Mouse (Mus musculus): Measurements from ENCODE around the gene Defb23.
"Not testable (repeated sequence)": the region's sequence is repeated elsewhere in the genome, so short reads cannot be mapped to it uniquely, and the experiment has no call there.

The Defb23 gene

GRCm38 (mm10) chr2:152436983-152437860, 27.2 kb downstream of the Defb23 start:
- peak; percentile 77 for DNase-seq (ENCODE audit: low spot score)

- DNase-seq (ENCODE audit: low spot score) = no peak
These were observed 28.0 kb downstream of the Defb23 start for GRCm38 (mm10) chr2:152436405-152436901.

- not testable (repeated sequence) for DNase-seq (ENCODE audit: low spot score)
These were observed 35.9 kb downstream of the Defb23 start for GRCm38 (mm10) chr2:152428481-152428880.

- DNase-seq (ENCODE audit: low spot score) = no peak
These were observed 36.9 kb downstream of the Defb23 start for GRCm38 (mm10) chr2:152427493-152427892.

GRCm38 (mm10) chr2:152415786-152416185, 48.6 kb downstream of the Defb23 start:
- no peak for DNase-seq (ENCODE audit: low spot score)

GRCm38 (mm10) chr2:152415287-152415686, 49.1 kb downstream of the Defb23 start, which contains the start of gene 6820408C15Rik:
6820408C15Rik (plus strand) TSS chr2:152415587.
- DNase-seq (ENCODE audit: low spot score) = no peak

GRCm38 (mm10) chr2:152414591-152415165, 49.7 kb downstream of the Defb23 start, which contains the start of gene Zcchc3:
Zcchc3 (minus strand) TSS chr2:152415027.
- DNase-seq (ENCODE audit: low spot score) = peak; percentile 84

GRCm38 (mm10) chr2:152413765-152414584, 50.4 kb downstream of the Defb23 start:
- DNase-seq (ENCODE audit: low spot score) = peak; percentile 52

- DNase-seq (ENCODE audit: low spot score) = no peak
These were observed 51.2 kb downstream of the Defb23 start for GRCm38 (mm10) chr2:152413158-152413764.

GRCm38 (mm10) chr2:152412526-152413157, 51.8 kb downstream of the Defb23 start:
- DNase-seq (ENCODE audit: low spot score) = no peak

GRCm38 (mm10) chr2:152411471-152411870, 52.9 kb downstream of the Defb23 start:
- DNase-seq (ENCODE audit: low spot score) = no peak

- peak; percentile 68 for DNase-seq (ENCODE audit: low spot score)
These were observed 53.4 kb downstream of the Defb23 start for GRCm38 (mm10) chr2:152410971-152411371.

- no peak for DNase-seq (ENCODE audit: low spot score)
These were observed 54.6 kb downstream of the Defb23 start for GRCm38 (mm10) chr2:152409781-152410180.

All from ovary, postnatal 10 days (tissue).